Mouse (Mus musculus) stomach, embryonic 15.5 days (tissue): ENCODE data around the gene Ddx39. TPM values are rescaled to one million over a fixed set of nuclear protein-coding genes. Genes with fewer than 3 reads are reported as not detected.

Experiments
- ATAC-seq: fragments of 200-750 bp; cut with Nextera tagmentation; 2 replicates; pipeline ENCODE4 v1.8.0; 2017; ENCODE audit warnings: low read depth, moderate number of reproducible peaks, moderate TSS enrichment; ENCODE audit not compliant: insufficient read depth, low FRiP score
- H3K27ac ChIP-seq: fragments of 300-500 bp; sonication (generic); 2 replicates; pipeline ENCODE4 v1.5.1; 2015; ENCODE audit warnings: mild to moderate bottlenecking, inconsistent platforms
- H3K27me3 ChIP-seq: fragments of 300-500 bp; sonication (generic); replicated peaks from 2 replicates; pipeline ENCODE4 v1.6.1; 2015; ENCODE audit warnings: inconsistent platforms
- H3K36me3 ChIP-seq: fragments of 300-500 bp; sonication (generic); 2 replicates; pipeline ENCODE4 v1.6.1; 2015; ENCODE audit warnings: inconsistent platforms
- H3K4me1 ChIP-seq: fragments of 300-500 bp; sonication (generic); 2 replicates; pipeline ENCODE4 v1.6.1; 2015; ENCODE audit warnings: inconsistent platforms
- H3K4me2 ChIP-seq: fragments of 300-500 bp; sonication (generic); 2 replicates; pipeline ENCODE4 v1.6.1; 2015; ENCODE audit warnings: mild to moderate bottlenecking, inconsistent platforms
- H3K4me3 ChIP-seq: fragments of 300-500 bp; sonication (generic); replicated peaks from 2 replicates; pipeline ENCODE4 v1.5.1; 2015; ENCODE audit warnings: inconsistent platforms
- H3K9ac ChIP-seq: fragments of 300-500 bp; sonication (generic); 2 replicates; pipeline ENCODE4 v1.6.1; 2015; ENCODE audit warnings: inconsistent platforms
- H3K9me3 ChIP-seq: fragments of 300-500 bp; sonication (generic); 2 replicates; pipeline ENCODE4 v1.6.1; 2016; ENCODE audit warnings: inconsistent platforms
- WGBS: fragments of 180-500 bp; shearing (Covaris S2); methylation state at CpG from one replicate; pipeline ENCODE4 v1.1.7; 2015; 5-methylcytosine and 5-hydroxymethylcytosine counted together
- polyA plus RNA-seq: library from polyadenylated mRNA; unstranded; fragments of >200 nt; fragmentation: Nextera tagmentation; extraction: Ambion mirVana; gene quantifications from 2 replicates; pipeline ENCODE4 v1.2.1, GENCODE M21; 2015

Ddx39 gene
- polyA plus RNA-seq, 1 experiment from 2014 or later = 185 TPM

DNA sequence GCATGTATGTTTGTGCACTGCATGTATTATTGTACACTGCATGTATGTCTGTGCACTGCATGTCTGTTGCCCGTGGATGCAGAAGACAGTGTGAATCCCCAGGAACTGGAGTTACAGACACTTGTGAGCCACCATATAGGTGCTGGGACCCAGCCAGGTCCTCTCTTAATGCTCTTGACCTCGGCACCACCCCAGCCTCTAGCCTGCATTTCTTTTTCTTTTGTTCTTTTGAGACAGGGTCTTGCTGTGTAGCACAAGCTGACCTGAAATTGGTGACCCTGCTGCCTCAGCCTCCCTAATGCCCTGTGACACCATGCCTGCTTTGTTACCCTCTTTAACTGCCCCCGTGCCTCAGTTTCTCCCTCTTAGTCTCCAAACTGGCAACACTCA is 25.6 kb downstream of the Ddx39 start:
- WGBS = 16% methylated on average over 3 of the region's 3 CpGs
- no peaks in the 10 kb centered on the region for H3K9me3 ChIP-seq
- peak overlapping the region; percentile 82 for H3K27ac ChIP-seq
- peak overlapping the region; percentile 61 for H3K4me3 ChIP-seq
- H3K4me1 ChIP-seq = peaks cover 32% of the 10 kb centered on the region
- no peak for ATAC-seq
- no peaks in the 10 kb centered on the region for H3K27me3 ChIP-seq
- H3K9ac ChIP-seq = peak overlapping the region; percentile 65
- no peaks in the 10 kb centered on the region for H3K36me3 ChIP-seq
- peak overlapping the region; percentile 96 for H3K4me2 ChIP-seq

DNA sequence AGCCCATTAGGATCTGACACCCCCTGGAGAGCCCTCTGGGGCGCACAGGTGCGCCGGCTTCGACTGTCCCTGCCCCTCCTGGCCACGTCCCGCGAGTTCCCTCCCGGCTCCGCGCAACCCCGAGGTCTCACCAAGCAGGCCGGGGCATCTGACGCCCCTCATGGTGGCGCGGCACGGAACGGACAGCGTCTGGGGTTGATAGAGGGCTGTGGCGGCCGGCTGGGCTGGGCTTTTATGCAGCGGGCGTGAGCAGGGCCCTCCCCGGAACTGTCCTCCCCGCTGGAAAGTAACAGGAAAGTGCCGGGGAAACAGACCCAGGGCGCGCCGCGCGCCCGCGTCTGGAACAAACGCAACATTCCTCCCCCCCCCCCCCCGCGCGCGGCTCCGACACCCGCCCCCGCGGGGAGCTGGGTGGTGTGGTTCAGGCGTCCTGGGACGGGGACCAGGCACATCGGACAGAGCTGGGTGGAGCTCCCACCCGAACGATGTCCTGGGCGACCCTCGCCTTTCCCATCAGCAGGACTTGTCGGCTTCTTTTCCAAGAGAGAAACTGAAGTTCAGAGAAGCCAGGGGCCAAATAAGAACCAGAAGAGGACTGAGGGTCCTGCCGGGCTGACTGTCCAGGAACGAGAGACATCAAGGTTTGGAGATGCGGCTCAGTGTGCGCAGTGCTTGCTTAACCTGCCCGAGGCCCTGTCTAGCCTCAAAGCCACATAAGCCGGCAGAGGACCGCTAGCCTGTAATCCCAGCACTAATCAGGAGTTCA is 26.2 kb downstream of the Ddx39 start, which contains the start of gene Adgre5:
Adgre5 (minus strand) TSS at position 351 of the 766 bp plus-strand sequence.
- peaks cover 32% of the 10 kb centered on the region for H3K4me1 ChIP-seq
- 2% methylated on average over 49 of the region's 56 CpGs for WGBS

DNA sequence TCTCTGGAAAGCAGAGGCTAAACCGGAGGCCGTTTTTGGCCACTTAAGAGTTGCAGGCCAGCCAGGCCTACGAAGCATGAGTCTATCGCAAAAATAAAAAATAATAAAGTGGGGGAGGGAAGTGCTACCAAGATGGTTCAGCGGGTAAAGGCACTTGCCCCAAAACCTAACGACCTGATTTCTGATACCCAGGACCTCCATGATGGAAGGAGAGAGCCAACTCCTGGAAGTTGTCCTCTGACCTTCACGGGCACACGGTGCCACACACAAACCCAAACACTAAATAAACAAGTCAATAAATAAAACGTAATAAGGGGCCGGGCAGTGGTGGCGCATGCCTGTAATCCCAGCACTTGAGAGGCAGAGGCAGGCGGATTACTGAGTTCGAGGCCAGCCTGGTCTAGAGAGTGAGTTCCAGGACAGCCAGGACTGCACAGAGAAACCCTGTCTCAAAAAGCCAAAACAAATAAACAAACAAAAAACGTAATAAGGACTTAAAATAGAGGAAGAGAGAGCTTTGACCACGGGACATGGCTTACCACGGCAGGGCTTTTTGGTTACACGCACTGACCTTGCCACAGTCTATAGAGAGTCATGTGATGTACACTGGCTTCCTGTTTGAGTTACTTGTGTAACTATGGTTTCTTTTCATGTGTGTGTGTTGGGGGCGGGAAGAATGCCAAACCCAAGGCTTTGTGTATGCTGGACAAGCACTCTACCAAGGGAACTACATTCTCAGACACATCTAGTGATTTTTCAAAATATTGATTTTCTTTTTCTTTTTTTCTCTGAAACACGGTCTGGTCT is 27.1 kb downstream of the Ddx39 start:
- ATAC-seq = no peak

More for the DNA sequence above, 26.2 kb downstream of the Ddx39 start, which contains the start of gene Adgre5:
- H3K4me2 ChIP-seq = peak within 1 kb of the TSS; percentile 96
- H3K9ac ChIP-seq = peak within 1 kb of the TSS; percentile 65
- H3K4me3 ChIP-seq = peak within 1 kb of the TSS; percentile 61
- H3K9me3 ChIP-seq = no peaks in the 10 kb centered on the region
- H3K27me3 ChIP-seq = no peaks in the 10 kb centered on the region
- peak; percentile 68 for ATAC-seq
- no peaks in the 10 kb centered on the region for H3K36me3 ChIP-seq
- H3K27ac ChIP-seq = peak within 1 kb of the TSS; percentile 82

DNA sequence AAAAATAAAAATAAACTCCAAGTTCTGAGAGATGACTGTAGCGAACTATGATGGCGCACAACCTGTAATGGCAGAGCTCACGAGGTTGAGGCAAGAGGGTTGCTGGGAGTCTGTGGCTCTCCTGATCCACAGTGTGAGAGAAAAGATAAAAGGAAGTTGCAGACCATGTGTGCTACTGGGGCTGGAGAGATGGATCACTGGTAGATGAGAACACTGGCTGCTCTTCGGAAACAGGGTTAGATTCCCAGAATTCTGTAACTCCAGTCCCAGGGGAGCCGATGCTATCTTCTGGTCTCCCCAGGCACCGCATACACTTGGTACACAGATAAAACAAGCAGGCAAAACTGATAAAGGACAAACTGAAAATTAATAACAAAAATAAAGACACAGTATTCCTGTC is 28.0 kb downstream of the Ddx39 start:
- WGBS = 88% methylated on average over 6 of the region's 6 CpGs
- H3K36me3 ChIP-seq = no peaks in the 10 kb centered on the region

More for the DNA sequence above, 27.1 kb downstream of the Ddx39 start:
- WGBS = 77% methylated on average over 19 of the region's 19 CpGs
- Histone ChIP-seq H3K9ac (no peak overlapping the region), H3K9me3 (no peaks in the 10 kb centered on the region), H3K4me1 (peaks cover 32% of the 10 kb centered on the region), H3K27me3 (no peaks in the 10 kb centered on the region), H3K4me3 (peak overlapping the region; percentile 61; the same call in 1 of the 2 replicates), H3K27ac (peak overlapping the region; percentile 82), H3K36me3 (no peaks in the 10 kb centered on the region), H3K4me2 (peak overlapping the region; percentile 96; the same call in 1 of the 2 replicates)

DNA sequence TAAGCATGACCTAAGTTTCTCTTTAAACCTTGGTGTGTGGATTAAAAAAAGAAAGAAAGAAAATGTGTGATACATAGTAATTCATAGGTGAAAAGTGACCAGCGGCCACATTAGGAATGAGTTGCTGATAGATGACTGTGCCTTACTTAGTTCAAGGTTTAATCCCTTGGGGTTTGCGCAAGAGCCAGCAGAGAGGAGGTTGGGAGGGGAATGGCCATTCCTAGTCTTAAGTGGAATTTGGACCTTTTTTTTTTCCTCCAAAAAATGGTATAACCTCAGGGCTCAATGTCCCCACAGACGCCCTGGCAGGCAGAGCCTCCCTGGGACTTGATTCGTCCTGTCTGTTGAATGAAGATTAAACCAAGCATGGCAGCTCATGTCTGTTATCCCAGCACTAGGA is 29.1 kb downstream of the Ddx39 start:
- no peak overlapping the region for H3K4me2 ChIP-seq
- H3K27me3 ChIP-seq = no peaks in the 10 kb centered on the region
- ATAC-seq = no peak
- H3K27ac ChIP-seq = no peak overlapping the region
- no peaks in the 10 kb centered on the region for H3K9me3 ChIP-seq
- H3K4me1 ChIP-seq = peaks cover 34% of the 10 kb centered on the region
- H3K9ac ChIP-seq = no peak overlapping the region
- no peaks in the 10 kb centered on the region for H3K36me3 ChIP-seq
- no peak overlapping the region for H3K4me3 ChIP-seq
- 80% methylated on average over 4 of the region's 4 CpGs for WGBS

More for the DNA sequence above, 28.0 kb downstream of the Ddx39 start:
- no peaks in the 10 kb centered on the region for H3K9me3 ChIP-seq
- no peak overlapping the region for H3K4me2 ChIP-seq
- ATAC-seq = no peak
- peaks cover 29% of the 10 kb centered on the region for H3K4me1 ChIP-seq
- H3K27ac ChIP-seq = no peak overlapping the region
- H3K4me3 ChIP-seq = no peak overlapping the region
- no peak overlapping the region for H3K9ac ChIP-seq
- no peaks in the 10 kb centered on the region for H3K27me3 ChIP-seq

DNA sequence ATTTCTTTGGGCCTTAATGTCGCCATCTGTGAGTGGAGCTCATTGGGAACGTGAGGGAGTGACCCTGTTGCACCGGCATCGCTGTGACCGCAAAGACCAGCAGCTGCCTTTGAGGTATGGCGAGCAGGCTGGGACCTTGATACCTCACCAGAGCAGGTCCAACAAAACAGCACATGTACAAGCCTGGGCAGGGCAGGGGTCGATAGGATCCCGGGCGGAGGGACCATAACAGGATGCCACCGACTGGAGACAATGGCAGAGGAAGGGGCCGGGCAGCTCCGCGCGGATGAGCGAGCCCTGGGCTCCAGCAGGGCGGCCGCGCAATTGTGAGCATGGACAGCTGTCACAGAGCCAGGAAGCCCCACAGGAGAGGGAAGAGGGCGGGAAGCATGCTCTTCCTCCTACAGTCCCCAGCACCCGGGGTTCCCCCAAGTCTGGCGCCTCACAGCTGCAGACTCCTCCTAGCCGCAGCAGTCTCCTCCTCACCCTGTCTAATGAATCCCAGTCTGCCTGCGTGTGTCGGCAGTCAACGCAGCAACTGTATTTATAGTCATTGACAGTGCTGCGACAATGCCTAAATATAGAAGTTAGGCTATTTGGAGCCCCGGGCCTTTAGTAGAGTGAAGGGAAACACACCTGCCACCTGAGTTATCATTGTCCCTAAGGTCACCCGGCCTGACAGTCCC is 32.8 kb downstream of the Ddx39 start:
- H3K27ac ChIP-seq = peak overlapping the region; percentile 78
- H3K4me1 ChIP-seq = peaks cover 15% of the 10 kb centered on the region
- WGBS = 3% methylated on average over 28 of the region's 28 CpGs
- peak; percentile 78 for ATAC-seq
- H3K9me3 ChIP-seq = no peaks in the 10 kb centered on the region
- H3K36me3 ChIP-seq = no peaks in the 10 kb centered on the region
- H3K9ac ChIP-seq = no peak overlapping the region; the same call in 1 of the 2 replicates
- H3K4me3 ChIP-seq = peak overlapping the region; percentile 24
- H3K27me3 ChIP-seq = no peaks in the 10 kb centered on the region
- peak overlapping the region; percentile 72 for H3K4me2 ChIP-seq

DNA sequence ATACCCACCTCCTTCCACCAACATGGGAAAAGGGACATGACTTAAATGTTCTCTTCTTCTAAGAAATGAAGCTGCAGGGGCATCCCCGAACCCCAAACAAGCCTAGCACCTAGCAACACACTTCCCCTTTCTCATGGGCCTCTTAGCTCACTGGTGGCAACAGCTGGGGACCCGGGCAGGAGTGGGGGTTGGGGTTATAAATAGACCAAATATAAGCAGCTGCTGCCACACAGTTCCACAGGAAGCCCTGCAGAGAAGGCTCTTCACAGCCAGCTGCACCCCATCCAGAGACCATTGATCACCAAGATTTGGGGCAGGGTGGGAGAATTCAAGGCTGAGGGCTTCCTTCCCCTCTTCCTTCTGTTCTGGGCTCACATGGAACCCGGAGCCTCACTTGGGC is 33.7 kb downstream of the Ddx39 start:
- Histone ChIP-seq H3K4me1 (peaks cover 15% of the 10 kb centered on the region), H3K9ac (no peak overlapping the region), H3K27ac (peak overlapping the region; percentile 78), H3K27me3 (no peaks in the 10 kb centered on the region), H3K4me3 (no peak overlapping the region), H3K9me3 (no peaks in the 10 kb centered on the region), H3K36me3 (no peaks in the 10 kb centered on the region), H3K4me2 (no peak overlapping the region)
- peak; percentile 66; the same call in 1 of the 2 replicates for ATAC-seq
- 25% methylated on average over 3 of the region's 3 CpGs for WGBS

DNA sequence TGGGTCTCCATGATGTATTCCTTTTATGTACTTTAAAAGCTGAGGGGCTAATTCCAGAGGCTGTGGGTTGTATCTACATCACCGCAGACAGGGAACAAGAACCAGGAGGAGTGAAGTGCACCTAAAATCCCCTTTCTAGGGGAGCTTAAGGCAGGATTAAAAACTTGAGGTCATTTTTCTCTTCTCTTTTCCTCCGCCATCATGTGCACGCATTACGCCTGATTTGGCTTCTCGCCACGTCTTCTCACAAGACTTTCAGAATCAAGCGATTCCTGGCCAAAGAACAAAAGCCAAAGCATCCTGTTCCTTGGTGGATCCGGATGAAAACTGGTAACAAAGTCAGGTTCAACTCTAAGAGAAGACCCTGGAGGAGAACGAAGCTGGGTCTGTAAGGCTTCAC is 34.3 kb downstream of the Ddx39 start:
- Histone ChIP-seq H3K9ac (no peak overlapping the region), H3K27ac (peak overlapping the region; percentile 78; the same call in 1 of the 2 replicates), H3K4me3 (no peak overlapping the region), H3K27me3 (no peaks in the 10 kb centered on the region), H3K9me3 (no peaks in the 10 kb centered on the region), H3K4me1 (peaks cover 15% of the 10 kb centered on the region), H3K36me3 (no peaks in the 10 kb centered on the region), H3K4me2 (no peak overlapping the region)
- no peak for ATAC-seq
- WGBS = 63% methylated on average over 9 of the region's 9 CpGs

DNA sequence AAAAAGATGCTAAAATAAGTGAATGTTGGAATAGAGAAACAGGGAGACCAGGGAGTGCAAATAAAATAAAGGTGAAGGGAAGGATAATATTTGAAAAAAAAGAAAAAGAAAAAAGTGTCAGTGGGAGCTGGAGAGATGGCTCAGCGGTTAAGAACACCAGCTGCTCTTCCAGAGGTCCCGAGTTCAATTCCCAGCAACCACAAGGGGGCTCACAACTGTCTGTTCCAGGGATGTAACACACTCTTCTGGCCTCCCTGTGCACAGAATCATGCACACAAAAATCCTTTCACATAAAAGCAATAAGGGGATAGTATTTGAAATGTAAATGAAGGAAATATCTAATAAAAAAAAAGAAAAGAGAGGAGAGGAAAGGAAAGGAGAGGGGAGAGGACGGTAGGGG is 39.2 kb downstream of the Ddx39 start:
- ATAC-seq = no peak
- Histone ChIP-seq H3K36me3 (no peaks in the 10 kb centered on the region), H3K9ac (no peak overlapping the region), H3K4me2 (no peak overlapping the region), H3K27ac (no peak overlapping the region), H3K27me3 (no peaks in the 10 kb centered on the region), H3K4me3 (no peak overlapping the region), H3K9me3 (no peaks in the 10 kb centered on the region), H3K4me1 (no peaks in the 10 kb centered on the region)
- 59% methylated on average over 2 of the region's 3 CpGs for WGBS

DNA sequence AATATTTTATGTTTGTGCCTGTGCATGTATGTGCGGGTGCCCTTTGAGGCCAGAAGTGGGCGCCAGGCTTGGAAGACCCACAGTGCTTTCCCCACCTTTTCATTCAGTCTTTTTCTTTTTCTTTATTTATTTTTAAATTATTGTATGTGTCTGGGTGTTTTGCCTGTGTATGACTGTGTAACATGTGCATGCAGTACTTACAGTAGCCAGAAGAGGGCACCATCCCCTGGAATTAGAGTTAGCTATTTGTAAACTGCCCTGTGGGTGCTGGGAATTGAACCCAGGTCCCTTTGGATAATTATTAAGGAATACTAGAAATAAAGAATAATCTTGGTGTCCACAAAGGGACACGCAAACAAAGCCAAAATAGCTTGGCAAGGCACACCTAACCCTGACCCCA is 41.3 kb downstream of the Ddx39 start:
- Histone ChIP-seq H3K9ac (no peak overlapping the region), H3K27me3 (no peaks in the 10 kb centered on the region), H3K27ac (no peak overlapping the region), H3K4me2 (no peak overlapping the region), H3K36me3 (no peaks in the 10 kb centered on the region), H3K4me3 (no peak overlapping the region), H3K9me3 (no peaks in the 10 kb centered on the region), H3K4me1 (no peaks in the 10 kb centered on the region)
- ATAC-seq = no peak
- 91% methylated on average over 3 of the region's 3 CpGs for WGBS

DNA sequence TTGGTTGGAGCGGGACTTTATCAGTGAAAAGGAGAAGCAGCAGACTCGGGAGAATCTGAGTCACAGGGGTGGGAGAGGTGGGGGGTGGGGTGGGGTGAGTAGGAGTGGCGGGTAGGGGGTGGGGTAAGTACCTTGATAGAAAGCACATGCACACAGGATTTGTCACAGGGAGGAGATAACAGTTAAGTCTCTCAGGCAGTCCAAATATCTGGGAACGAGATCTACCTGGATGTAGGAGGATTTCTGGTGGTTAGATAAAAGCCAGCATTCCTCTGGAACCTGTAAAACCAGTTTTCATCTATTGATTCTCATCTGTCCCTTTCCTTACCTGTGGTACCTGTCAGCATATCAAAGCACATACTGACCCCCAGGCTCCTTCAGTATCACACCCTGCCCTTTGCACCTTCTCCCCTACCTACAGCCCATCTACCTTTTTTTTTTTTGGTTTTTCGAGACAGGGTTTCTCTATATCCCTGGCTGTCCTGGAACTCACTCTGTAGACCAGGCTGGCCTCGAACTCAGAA is 42.2 kb downstream of the Ddx39 start:
- no peak overlapping the region for H3K27ac ChIP-seq
- no peak overlapping the region for H3K4me2 ChIP-seq
- H3K9me3 ChIP-seq = no peaks in the 10 kb centered on the region
- whole genome bisulfite sequencing = 65% methylated on average over 6 of the region's 6 CpGs
- H3K27me3 ChIP-seq = no peaks in the 10 kb centered on the region
- H3K36me3 ChIP-seq = no peaks in the 10 kb centered on the region
- no peak overlapping the region for H3K4me3 ChIP-seq
- H3K9ac ChIP-seq = no peak overlapping the region
- no peaks in the 10 kb centered on the region for H3K4me1 ChIP-seq
- ATAC-seq = no peak
